Mouse (Mus musculus) right cerebral cortex, adult 18-20 months (tissue): ENCODE data around the gene Pde4d.

Experiments
- DNase-seq: peaks from one replicate; pipeline ENCODE4 v3.0.0; 2022; ENCODE audit warnings: mixed read lengths

Pde4d gene

GRCm38 (mm10) chr13:108492886-108493285, 43.1 kb downstream of the Pde4d start:
- no peak for DNase-seq

GRCm38 (mm10) chr13:108494365-108494764, 44.6 kb downstream of the Pde4d start:
- DNase-seq, result no peak

- DNase-seq, result no peak
Measured at GRCm38 (mm10) chr13:108497768-108498167, 48.0 kb downstream of the Pde4d start.

- peak; percentile 8 for DNase-seq
Measured at GRCm38 (mm10) chr13:108498247-108498743, 48.5 kb downstream of the Pde4d start.

- no peak for DNase-seq
Measured at GRCm38 (mm10) chr13:108498773-108499313, 49.1 kb downstream of the Pde4d start.

GRCm38 (mm10) chr13:108501386-108501785, 51.6 kb downstream of the Pde4d start:
- no peak for DNase-seq

- DNase-seq, result no peak
Measured at GRCm38 (mm10) chr13:108524548-108524947, 74.8 kb downstream of the Pde4d start.

GRCm38 (mm10) chr13:108524969-108525368, 75.2 kb downstream of the Pde4d start:
- no peak for DNase-seq

GRCm38 (mm10) chr13:108526258-108527007, 76.7 kb downstream of the Pde4d start:
- no peak for DNase-seq

- no peak for DNase-seq
Measured at GRCm38 (mm10) chr13:108527090-108527770, 77.5 kb downstream of the Pde4d start.

- DNase-seq, result no peak
Measured at GRCm38 (mm10) chr13:108528343-108528742, 78.6 kb downstream of the Pde4d start.

GRCm38 (mm10) chr13:108532875-108533274, 83.1 kb downstream of the Pde4d start:
- DNase-seq, result no peak

GRCm38 (mm10) chr13:108536436-108536835, 86.7 kb downstream of the Pde4d start:
- no peak for DNase-seq

GRCm38 (mm10) chr13:108536951-108537350, 87.2 kb downstream of the Pde4d start:
- DNase-seq, result no peak

GRCm38 (mm10) chr13:108538760-108539369, 89.1 kb downstream of the Pde4d start:
- DNase-seq, result no peak

- DNase-seq, result no peak
Measured at GRCm38 (mm10) chr13:108541488-108541887, 91.7 kb downstream of the Pde4d start.

- DNase-seq, result peak; percentile 27
Measured at GRCm38 (mm10) chr13:108542342-108542761, 92.6 kb downstream of the Pde4d start.

GRCm38 (mm10) chr13:108552288-108552687, 102.5 kb downstream of the Pde4d start:
- DNase-seq, result no peak

- no peak for DNase-seq
Measured at GRCm38 (mm10) chr13:108552995-108553394, 103.2 kb downstream of the Pde4d start.

GRCm38 (mm10) chr13:108554901-108555300, 105.2 kb downstream of the Pde4d start:
- DNase-seq, result no peak

GRCm38 (mm10) chr13:108596938-108597337, 147.2 kb downstream of the Pde4d start:
- DNase-seq, result no peak

GRCm38 (mm10) chr13:108598673-108599072, 148.9 kb downstream of the Pde4d start:
- no peak for DNase-seq

GRCm38 (mm10) chr13:108599186-108599900, 149.6 kb downstream of the Pde4d start:
- DNase-seq, result peak; percentile 11
